Mouse (Mus musculus): ENCODE data around the gene Olfr490. TPM values are rescaled to one million over a fixed set of nuclear protein-coding genes. Genes with fewer than 3 reads are reported as not detected.

The Olfr490 gene
- not detected in 2 replicates for polyA plus RNA-seq (2011; ENCODE audit: insufficient read depth, insufficient read length, low read depth, missing spikeins)

- no peaks in the 10 kb centered on the region for H3K36me3 ChIP-seq (ENCODE audit: control insufficient read depth, insufficient read depth, low read length, poor library complexity, severe bottlenecking)
- no peaks in the 10 kb centered on the region for H3K4me1 ChIP-seq (ENCODE audit: control insufficient read depth, insufficient read depth, low read length)
- H3K27ac ChIP-seq (ENCODE audit: insufficient read depth, low read length) = no peak within 1 kb of the TSS
- TF ChIP-seq CTCF (IDR thresholded peaks at IDR 0.05; ENCODE audit: low read depth, low read length) = no peak
- TF ChIP-seq POLR2A (IDR thresholded peaks at IDR 0.05; ENCODE audit: insufficient read depth, low read length) = no peak
- no peak for TF ChIP-seq EP300 (IDR thresholded peaks at IDR 0.05; ENCODE audit: insufficient read depth, low read depth, low read length)
- no peak within 1 kb of the TSS for H3K9ac ChIP-seq (ENCODE audit: low read depth, poor library complexity, severe bottlenecking)
- H3K4me3 ChIP-seq (ENCODE audit: low read depth, low read length) = no peak within 1 kb of the TSS
- H3K27me3 ChIP-seq (ENCODE audit: control insufficient read depth, insufficient read depth, low read length, poor library complexity, severe bottlenecking) = no peaks in the 10 kb centered on the region
- no peaks in the 10 kb centered on the region for H3K9me3 ChIP-seq (replicated peaks; ENCODE audit: control insufficient read depth, insufficient read depth, low read length, poor library complexity, severe bottlenecking)
Observed at GRCm38 (mm10) chr7:108288834-108289233, at the start of gene Olfr490. Olfr490 (minus strand) TSS chr7:108288934.

GRCm38 (mm10) chr7:108323574-108323973 lies 34.8 kb upstream of the Olfr490 start, which contains the start of gene Olfr492:
Olfr492 (minus strand) TSS chr7:108323674.
- Histone ChIP-seq H3K9me3 (replicated peaks; ENCODE audit: control insufficient read depth, insufficient read depth, low read length, poor library complexity, severe bottlenecking) (no peaks in the 10 kb centered on the region; the same call in 1 of the 2 replicates), H3K36me3 (ENCODE audit: control insufficient read depth, insufficient read depth, low read length, poor library complexity, severe bottlenecking) (no peaks in the 10 kb centered on the region), H3K4me1 (ENCODE audit: control insufficient read depth, insufficient read depth, low read length) (no peaks in the 10 kb centered on the region), H3K9ac (ENCODE audit: low read depth, poor library complexity, severe bottlenecking) (no peak within 1 kb of the TSS), H3K27me3 (ENCODE audit: control insufficient read depth, insufficient read depth, low read length, poor library complexity, severe bottlenecking) (no peaks in the 10 kb centered on the region), H3K4me3 (ENCODE audit: low read depth, low read length) (no peak within 1 kb of the TSS), H3K27ac (ENCODE audit: insufficient read depth, low read length) (no peak within 1 kb of the TSS)
- TF ChIP-seq POLR2A (IDR thresholded peaks at IDR 0.05; ENCODE audit: insufficient read depth, low read length) (no peak), CTCF (IDR thresholded peaks at IDR 0.05; ENCODE audit: low read depth, low read length) (no peak), EP300 (IDR thresholded peaks at IDR 0.05; ENCODE audit: insufficient read depth, low read depth, low read length) (no peak)

GRCm38 (mm10) chr7:108313151-108313550 lies 24.4 kb upstream of the Olfr490 start, which contains the start of gene Olfr491:
Olfr491 (plus strand) TSS chr7:108313451.
- Histone ChIP-seq H3K9me3 (replicated peaks; ENCODE audit: control insufficient read depth, insufficient read depth, low read length, poor library complexity, severe bottlenecking) (no peaks in the 10 kb centered on the region), H3K9ac (ENCODE audit: low read depth, poor library complexity, severe bottlenecking) (no peak within 1 kb of the TSS), H3K4me1 (ENCODE audit: control insufficient read depth, insufficient read depth, low read length) (no peaks in the 10 kb centered on the region), H3K27me3 (ENCODE audit: control insufficient read depth, insufficient read depth, low read length, poor library complexity, severe bottlenecking) (no peaks in the 10 kb centered on the region), H3K27ac (ENCODE audit: insufficient read depth, low read length) (no peak within 1 kb of the TSS), H3K36me3 (ENCODE audit: control insufficient read depth, insufficient read depth, low read length, poor library complexity, severe bottlenecking) (no peaks in the 10 kb centered on the region), H3K4me3 (ENCODE audit: low read depth, low read length) (no peak within 1 kb of the TSS)
- TF ChIP-seq CTCF (IDR thresholded peaks at IDR 0.05; ENCODE audit: low read depth, low read length) (no peak), POLR2A (IDR thresholded peaks at IDR 0.05; ENCODE audit: insufficient read depth, low read length) (no peak), EP300 (IDR thresholded peaks at IDR 0.05; ENCODE audit: insufficient read depth, low read depth, low read length) (no peak)

- no peak within 1 kb of the TSS for H3K27ac ChIP-seq (ENCODE audit: insufficient read depth, low read length)
- H3K27me3 ChIP-seq (ENCODE audit: control insufficient read depth, insufficient read depth, low read length, poor library complexity, severe bottlenecking) = no peaks in the 10 kb centered on the region
- H3K9ac ChIP-seq (ENCODE audit: low read depth, poor library complexity, severe bottlenecking) = no peak within 1 kb of the TSS
- no peak within 1 kb of the TSS for H3K4me3 ChIP-seq (ENCODE audit: low read depth, low read length)
- H3K9me3 ChIP-seq (replicated peaks; ENCODE audit: control insufficient read depth, insufficient read depth, low read length, poor library complexity, severe bottlenecking) = no peaks in the 10 kb centered on the region
- no peaks in the 10 kb centered on the region for H3K4me1 ChIP-seq (ENCODE audit: control insufficient read depth, insufficient read depth, low read length)
- TF ChIP-seq POLR2A (IDR thresholded peaks at IDR 0.05; ENCODE audit: insufficient read depth, low read length) = no peak
- no peak for TF ChIP-seq CTCF (IDR thresholded peaks at IDR 0.05; ENCODE audit: low read depth, low read length)
- TF ChIP-seq EP300 (IDR thresholded peaks at IDR 0.05; ENCODE audit: insufficient read depth, low read depth, low read length) = no peak
- no peaks in the 10 kb centered on the region for H3K36me3 ChIP-seq (ENCODE audit: control insufficient read depth, insufficient read depth, low read length, poor library complexity, severe bottlenecking)
Observed at GRCm38 (mm10) chr7:108258247-108258646, 30.5 kb downstream of the Olfr490 start, which contains the start of gene Olfr488. Olfr488 (minus strand) TSS chr7:108258347.

Other genes with a start within 250 kb of the Olfr490 start
- not detected in 2 replicates for gene Olfr479, start 238.2 kb downstream of the Olfr490 start, polyA plus RNA-seq (2011; ENCODE audit: insufficient read depth, insufficient read length, low read depth, missing spikeins)
- not detected in 2 replicates for gene Olfr480, start 221.6 kb downstream of the Olfr490 start, polyA plus RNA-seq (2011; ENCODE audit: insufficient read depth, insufficient read length, low read depth, missing spikeins)
- 0.12 TPM in 1 of 2 replicates, not detected in the other for gene Olfr481, start 209.1 kb downstream of the Olfr490 start, polyA plus RNA-seq (2011; ENCODE audit: insufficient read depth, insufficient read length, low read depth, missing spikeins)
- gene Olfr482, start 191.3 kb downstream of the Olfr490 start, polyA plus RNA-seq (2011; ENCODE audit: insufficient read depth, insufficient read length, low read depth, missing spikeins) = not detected in 2 replicates
- not detected in 2 replicates for gene Olfr483, start 188.1 kb downstream of the Olfr490 start, polyA plus RNA-seq (2011; ENCODE audit: insufficient read depth, insufficient read length, low read depth, missing spikeins)
- not detected in 2 replicates for gene Olfr484, start 161.5 kb downstream of the Olfr490 start, polyA plus RNA-seq (2011; ENCODE audit: insufficient read depth, insufficient read length, low read depth, missing spikeins)
- not detected in 2 replicates for gene Olfr485, start 129.1 kb downstream of the Olfr490 start, polyA plus RNA-seq (2011; ENCODE audit: insufficient read depth, insufficient read length, low read depth, missing spikeins)
- gene Olfr486, start 116.2 kb downstream of the Olfr490 start, polyA plus RNA-seq (2011; ENCODE audit: insufficient read depth, insufficient read length, low read depth, missing spikeins) = not detected in 2 replicates
- gene Olfr487, start 74.3 kb downstream of the Olfr490 start, polyA plus RNA-seq (2011; ENCODE audit: insufficient read depth, insufficient read length, low read depth, missing spikeins) = not detected in 2 replicates
- not detected in 2 replicates for gene Olfr488, start 30.6 kb downstream of the Olfr490 start, polyA plus RNA-seq (2011; ENCODE audit: insufficient read depth, insufficient read length, low read depth, missing spikeins)
- not detected in 2 replicates for gene Olfr491, start 24.5 kb upstream of the Olfr490 start, polyA plus RNA-seq (2011; ENCODE audit: insufficient read depth, insufficient read length, low read depth, missing spikeins)
- not detected in 2 replicates for gene Olfr492, start 34.7 kb upstream of the Olfr490 start, polyA plus RNA-seq (2011; ENCODE audit: insufficient read depth, insufficient read length, low read depth, missing spikeins)
- not detected in 2 replicates for gene Olfr493, start 58.0 kb upstream of the Olfr490 start, polyA plus RNA-seq (2011; ENCODE audit: insufficient read depth, insufficient read length, low read depth, missing spikeins)
- gene Olfr494, start 76.4 kb upstream of the Olfr490 start, polyA plus RNA-seq (2011; ENCODE audit: insufficient read depth, insufficient read length, low read depth, missing spikeins) = not detected in 2 replicates
- gene Olfr495, start 104.2 kb upstream of the Olfr490 start, polyA plus RNA-seq (2011; ENCODE audit: insufficient read depth, insufficient read length, low read depth, missing spikeins) = not detected in 2 replicates
- not detected in 2 replicates for gene Olfr497, start 131.5 kb upstream of the Olfr490 start, polyA plus RNA-seq (2011; ENCODE audit: insufficient read depth, insufficient read length, low read depth, missing spikeins)
- gene Olfr498, start 176.4 kb upstream of the Olfr490 start, polyA plus RNA-seq (2011; ENCODE audit: insufficient read depth, insufficient read length, low read depth, missing spikeins) = not detected in 2 replicates
- gene Olfr502, start 236.1 kb upstream of the Olfr490 start, polyA plus RNA-seq (2011; ENCODE audit: insufficient read depth, insufficient read length, low read depth, missing spikeins) = not detected in 2 replicates